ENCODE assay signal across 8 mouse cellular contexts in the genomic region with DNA sequence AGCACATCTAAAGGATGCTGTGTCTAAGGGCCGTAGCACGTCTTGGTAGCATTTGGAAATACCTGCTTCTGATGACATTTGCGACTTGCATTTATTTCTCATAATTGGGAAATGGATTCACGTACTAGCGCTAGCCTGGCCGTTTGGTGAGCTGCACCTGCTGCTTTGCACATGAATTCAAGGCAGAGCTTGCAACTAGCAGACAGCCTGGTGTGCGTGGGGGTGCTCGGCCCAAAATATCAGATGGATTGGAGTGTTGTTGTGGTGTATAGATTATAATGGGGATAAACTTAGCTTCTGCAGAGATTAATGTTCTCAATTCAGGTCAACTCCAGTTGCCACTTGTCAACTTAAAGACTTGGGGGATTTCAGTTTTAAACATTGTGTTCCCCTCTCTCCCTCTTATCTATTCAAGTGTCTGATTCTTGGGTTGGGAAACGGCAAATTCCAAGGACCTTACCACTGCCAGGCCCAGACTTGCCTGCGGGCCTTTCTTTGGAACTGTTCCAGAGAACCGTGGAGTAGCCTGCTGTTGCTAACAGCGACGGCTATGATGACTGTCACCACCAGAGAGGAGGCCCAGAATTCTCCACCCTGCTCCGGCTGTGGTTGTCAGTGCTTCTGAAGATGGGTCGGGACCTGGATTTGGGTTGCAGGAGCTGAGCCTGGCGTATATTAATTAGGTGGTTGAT. TPM values are rescaled to one million over a fixed set of nuclear protein-coding genes. Genes with fewer than 3 reads are reported as not detected.
DNase-seq lines count a peak whose midpoint lies in the region; ATAC-seq lines count a peak whose summit lies in the region.

No protein-coding gene starts in this region.

- H3K4me2 ChIP-seq in midbrain, embryonic 11.5 days: no peak overlapping the region
- H3K4me2 ChIP-seq in heart, embryonic 14.5 days (ENCODE audit: low read length): peak overlapping the region; percentile 17

- H3K27ac ChIP-seq in midbrain, embryonic 11.5 days (ENCODE audit: low read depth, low read length): no peak overlapping the region
- no peak overlapping the region for H3K27ac ChIP-seq in midbrain, embryonic 10.5 days (replicated peaks)
- peak overlapping the region; percentile 94 to 99 for H3K27ac ChIP-seq in heart, embryonic 14.5 days (replicated peaks in 1 of 2; ENCODE audit: control insufficient read depth in 1 of 2, insufficient read depth in 1 of 2, low read depth in 2 of 2, low read length in 2 of 2)

- no peaks in the 10 kb centered on the region for H3K9me3 ChIP-seq in midbrain, embryonic 11.5 days (ENCODE audit: control insufficient read depth, low read length)
- H3K9me3 ChIP-seq in midbrain, embryonic 10.5 days (replicated peaks): no peaks in the 10 kb centered on the region
- H3K9me3 ChIP-seq in heart, embryonic 14.5 days (ENCODE audit: control insufficient read depth, low read length): no peaks in the 10 kb centered on the region

- H3K27me3 ChIP-seq in midbrain, embryonic 11.5 days (ENCODE audit: control insufficient read depth, insufficient read depth, low read length): no peaks in the 10 kb centered on the region
- H3K27me3 ChIP-seq in midbrain, embryonic 10.5 days (ENCODE audit: low read depth, poor library complexity, severe bottlenecking): no peaks in the 10 kb centered on the region
- no peaks in the 10 kb centered on the region for H3K27me3 ChIP-seq in heart, embryonic 14.5 days (ENCODE audit: control insufficient read depth, insufficient read depth, low read length)

- H3K4me3 ChIP-seq in midbrain, embryonic 11.5 days (ENCODE audit: low read depth, low read length): no peak overlapping the region
- H3K4me3 ChIP-seq in midbrain, embryonic 10.5 days: no peak overlapping the region
- H3K4me3 ChIP-seq in heart, embryonic 14.5 days (ENCODE audit: control insufficient read depth in 1 of 2, insufficient read depth in 1 of 2, low read depth in 1 of 2, low read length in 2 of 2): no peak overlapping the region

- DNase-seq in midbrain, embryonic 11.5 days (ENCODE audit: low spot score, missing footprints): peak; percentile 75
- no peak for DNase-seq in midbrain, embryonic 10.5 days (ENCODE audit: low spot score)
- peak; percentile 67 to 77 for DNase-seq in cerebellum, adult 18-20 months
- peak; percentile 56 to 90 for DNase-seq in left cerebral cortex, adult 8-10 months (ENCODE audit: low spot score in 2 of 2)
- DNase-seq in right cerebral cortex, postnatal 14 days: peak; percentile 61
- DNase-seq in spleen, postnatal 36 days (ENCODE audit: low spot score in 2 of 2): no peak

- no peaks in the 10 kb centered on the region for H3K36me3 ChIP-seq in midbrain, embryonic 11.5 days (ENCODE audit: control insufficient read depth, insufficient read depth, low read length)
- no peaks in the 10 kb centered on the region for H3K36me3 ChIP-seq in midbrain, embryonic 10.5 days
- H3K36me3 ChIP-seq in heart, embryonic 14.5 days (ENCODE audit: control insufficient read depth, insufficient read depth, low read length): no peaks in the 10 kb centered on the region

- 77% methylated on average over 16 of the region's 16 CpGs for WGBS in midbrain, embryonic 11.5 days
- 85% methylated on average over 16 of the region's 16 CpGs for WGBS in midbrain, embryonic 10.5 days
- 43% methylated on average over 16 of the region's 16 CpGs for WGBS in heart, embryonic 14.5 days

- peaks cover 8% of the 10 kb centered on the region for H3K4me1 ChIP-seq in midbrain, embryonic 11.5 days (ENCODE audit: control insufficient read depth, insufficient read depth, low read length)
- peaks cover 36% of the 10 kb centered on the region for H3K4me1 ChIP-seq in midbrain, embryonic 10.5 days
- peaks cover 35 to 45% of the 10 kb centered on the region in 2 experiments for H3K4me1 ChIP-seq in heart, embryonic 14.5 days (ENCODE audit: control insufficient read depth in 2 of 2, insufficient read depth in 2 of 2, low read length in 2 of 2)

- ATAC-seq in midbrain, embryonic 11.5 days (ENCODE audit: low FRiP score): no peak
- no peak for ATAC-seq in heart, embryonic 14.5 days (ENCODE audit: insufficient number of reproducible peaks, insufficient read depth, low FRiP score, low read depth)
- ATAC-seq in erythroid progenitor cell, adult 5-6 weeks (replicated peaks; ENCODE audit: low FRiP score, poor library complexity, severe bottlenecking): no peak

- no peak overlapping the region for H3K9ac ChIP-seq in midbrain, embryonic 11.5 days (ENCODE audit: low read length)
- no peak overlapping the region for H3K9ac ChIP-seq in heart, embryonic 14.5 days (ENCODE audit: low read length)

RNA-seq across cellular contexts. Expression of a gene that starts 42.0 kb away (rescaled TPM):
- polyA plus RNA-seq in midbrain, embryonic 11.5 days (2014; fragmentation: Nextera tagmentation; extraction: Ambion mirVana): 5.1 and 6.4 TPM in 2 replicates
- polyA plus RNA-seq in midbrain, embryonic 10.5 days (2016; fragmentation: Nextera tagmentation; extraction: Ambion mirVana): 6.6 and 7.0 TPM in 2 replicates
- 7.7 and 8.4 TPM in 2 replicates for polyA plus RNA-seq in heart, embryonic 14.5 days (2014; fragmentation: Nextera tagmentation; extraction: Ambion mirVana)
- total RNA-seq in left cerebral cortex, adult 8-10 months (2022): 10 to 100 TPM; 29.6 to 37.8 (median 30.6) TPM
- 5.8 and 12.6 TPM in 2 replicates for total RNA-seq in erythroid progenitor cell, adult 5-6 weeks (2015; ENCODE audit: low replicate concordance)
- total RNA-seq in erythroid progenitor cell, adult 5-6 weeks (2017; ENCODE audit: low replicate concordance): 4.7 and 5.4 TPM in 2 replicates

Comparison
In these comparisons a context has a peak if more than half of its experiments do, and no peak if none do; other contexts are left out.
1. DNase-seq: peak in midbrain, embryonic 11.5 days (single experiment), cerebellum, adult 18-20 months (2 of 2), left cerebral cortex, adult 8-10 months (2 of 2) and right cerebral cortex, postnatal 14 days (single experiment); none in midbrain, embryonic 10.5 days (single experiment) and spleen, postnatal 36 days (0 of 2).
2. H3K27ac ChIP-seq: peak in heart, embryonic 14.5 days (2 of 2); none in midbrain, embryonic 11.5 days (single experiment) and midbrain, embryonic 10.5 days (single experiment).